Mouse (Mus musculus) brown adipose tissue, adult 24 weeks (tissue): ENCODE measurements around the gene Rb1. TPM values are rescaled to one million over a fixed set of nuclear protein-coding genes. Genes with fewer than 3 reads are reported as not detected.
A peak's percentile ranks its signal among the peaks of the same experiment; 100 is the strongest.

Experiments
- H3K27ac ChIP-seq: fragments of 200-500 bp; replicated peaks from 2 replicates; pipeline ENCODE4 v1.5.1; 2012; ENCODE audit warnings: low read depth, mild to moderate bottlenecking, low read length
- H3K4me1 ChIP-seq: fragments of 200-500 bp; 2 replicates; pipeline ENCODE4 v1.6.1; 2012; ENCODE audit warnings: low read length, mixed read lengths; ENCODE audit not compliant: control insufficient read depth, insufficient read depth, insufficient read length
- H3K4me3 ChIP-seq: fragments of 200-500 bp; 2 replicates; pipeline ENCODE4 v1.5.1; 2012; ENCODE audit warnings: low read depth, mild to moderate bottlenecking, low read length, moderate library complexity; ENCODE audit not compliant: insufficient read depth
- polyA plus RNA-seq: library from polyadenylated mRNA; stranded (reverse); fragments of >200 nt; gene quantifications from 2 replicates; pipeline ENCODE4 v1.2.4, GENCODE M21; 2012; ENCODE audit not compliant: missing spikeins, insufficient read depth, insufficient read length

Gene Rb1
- polyA plus RNA-seq, 1 experiment = 41.5 TPM

- H3K4me1 ChIP-seq = peaks cover 4% of the 10 kb centered on the region; the same call in 1 of the 2 replicates
- peak overlapping the region; percentile 94 for H3K27ac ChIP-seq
- H3K4me3 ChIP-seq = peak overlapping the region; percentile 82
Measured at GRCm38 (mm10) chr14:73143710-73144420, 181.8 kb downstream of the Rb1 start.

- H3K27ac ChIP-seq = peak overlapping the region; percentile 94
Measured at GRCm38 (mm10) chr14:73142896-73143709, 182.5 kb downstream of the Rb1 start.

DNA sequence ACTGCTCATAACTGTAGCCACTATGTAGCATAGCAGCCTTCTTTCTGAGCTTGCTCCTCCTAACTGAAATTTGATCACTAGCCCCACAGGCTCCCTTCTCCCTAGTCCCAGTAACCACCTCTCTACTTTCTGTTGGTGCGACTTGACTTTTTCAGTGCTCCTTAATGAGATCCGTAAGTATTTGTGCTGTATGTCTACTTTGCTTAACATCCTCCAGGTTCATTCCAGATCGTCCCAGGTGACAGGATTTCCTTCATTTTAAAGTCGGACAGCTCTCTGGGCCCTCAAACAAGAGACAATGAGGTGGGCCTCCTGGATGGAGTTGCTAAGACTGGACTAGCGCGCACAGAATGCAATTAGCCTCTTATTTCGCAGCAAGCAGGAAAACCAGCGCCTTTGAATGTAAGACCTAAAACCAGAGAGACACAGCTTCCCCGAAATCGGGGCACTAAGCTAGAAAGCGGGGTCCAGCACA lies 183.2 kb downstream of the Rb1 start:
- peak overlapping the region; percentile 94 for H3K27ac ChIP-seq
- peaks cover 4% of the 10 kb centered on the region; the same call in 1 of the 2 replicates for H3K4me1 ChIP-seq
- peak overlapping the region; percentile 82 for H3K4me3 ChIP-seq

More at GRCm38 (mm10) chr14:73142896-73143709, 182.5 kb downstream of the Rb1 start:
- Histone ChIP-seq H3K4me3 (peak overlapping the region; percentile 82), H3K4me1 (peaks cover 4% of the 10 kb centered on the region; the same call in 1 of the 2 replicates)

- Histone ChIP-seq H3K4me3 (no peak overlapping the region), H3K4me1 (peaks cover 4% of the 10 kb centered on the region; the same call in 1 of the 2 replicates), H3K27ac (no peak overlapping the region)
Measured at GRCm38 (mm10) chr14:73141800-73142199, 183.8 kb downstream of the Rb1 start.

DNA sequence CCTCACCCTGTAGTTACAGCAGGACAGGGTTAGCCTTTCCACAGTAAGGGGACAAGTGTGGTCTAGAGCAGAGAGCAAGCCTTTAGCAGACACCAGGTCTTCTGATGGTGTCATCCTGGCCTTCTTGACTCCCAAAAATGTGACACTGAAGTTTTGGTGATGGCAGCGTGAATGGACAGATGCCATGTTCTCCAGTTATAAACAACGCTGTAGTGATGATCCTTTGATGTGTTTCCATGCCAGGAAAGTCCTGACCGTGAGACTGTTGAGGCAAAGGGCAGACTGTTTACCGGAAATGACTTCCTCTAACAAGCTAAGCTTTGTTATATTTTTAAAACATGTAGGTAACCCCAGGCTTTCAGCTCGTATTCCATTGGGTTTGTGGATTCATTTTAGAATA lies 185.8 kb downstream of the Rb1 start:
- Histone ChIP-seq H3K27ac (no peak overlapping the region), H3K4me1 (peaks cover 4% of the 10 kb centered on the region; the same call in 1 of the 2 replicates), H3K4me3 (no peak overlapping the region)

GRCm38 (mm10) chr14:73138483-73138882 lies 187.1 kb downstream of the Rb1 start:
- Histone ChIP-seq H3K4me1 (no peaks in the 10 kb centered on the region; the same call in 1 of the 2 replicates), H3K27ac (no peak overlapping the region), H3K4me3 (no peak overlapping the region)

GRCm38 (mm10) chr14:73137234-73137633 lies 188.4 kb downstream of the Rb1 start:
- no peak overlapping the region for H3K4me3 ChIP-seq
- no peaks in the 10 kb centered on the region; the same call in 1 of the 2 replicates for H3K4me1 ChIP-seq
- H3K27ac ChIP-seq = no peak overlapping the region

Other genes starting within 250 kb of the Rb1 start
- 138 and 227 TPM in 2 replicates for gene Rcbtb2, start 202.8 kb downstream of the Rb1 start, polyA plus RNA-seq
- gene Lpar6, start 87.9 kb downstream of the Rb1 start, polyA plus RNA-seq = 15.0 and 19.7 TPM in 2 replicates
- gene Itm2b, start 59.5 kb upstream of the Rb1 start, polyA plus RNA-seq = 1,115 and 1,308 TPM in 2 replicates
- gene Med4, start 184.2 kb upstream of the Rb1 start, polyA plus RNA-seq = 14.7 and 23.5 TPM in 2 replicates
- gene Sucla2, start 199.5 kb upstream of the Rb1 start, polyA plus RNA-seq = 1,877 and 1,970 TPM in 2 replicates
- 11.5 and 12.1 TPM in 2 replicates for gene Nudt15, start 222.4 kb upstream of the Rb1 start, polyA plus RNA-seq